Comparison of ENCODE assay signal across 9 mouse cellular contexts in the genomic region with DNA sequence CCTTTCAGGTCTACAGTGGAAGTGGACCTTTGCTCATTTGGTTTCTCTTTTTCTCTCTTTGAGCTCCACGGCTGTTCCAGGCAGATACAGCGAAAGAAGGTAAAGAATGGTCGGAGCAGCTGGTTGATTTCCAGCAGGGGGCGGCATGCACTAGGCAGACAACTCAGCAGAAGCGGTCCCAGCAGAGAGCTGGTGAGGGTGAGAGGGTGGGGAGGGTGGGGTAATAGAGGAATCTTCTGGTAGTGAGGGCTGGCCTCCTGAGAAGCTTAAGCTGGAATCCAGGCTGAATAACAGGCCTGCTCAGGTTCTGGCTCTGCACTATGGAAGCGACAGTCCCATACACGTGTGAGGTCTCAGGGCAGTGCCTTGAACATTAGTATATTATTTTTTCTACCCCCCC. TPM values are rescaled to one million over a fixed set of nuclear protein-coding genes. Genes with fewer than 3 reads are reported as not detected.
DNase-seq lines count a peak whose midpoint lies in the region; ATAC-seq and TF ChIP-seq lines count a peak whose summit lies in the region.
"Had no signal": no experiment of that assay in that cellular context is flagged by ENCODE, and none has a peak within 500 bp of the region (broad histone marks: within the 10 kb centered on the region; RNA-seq: fewer than 3 reads in every experiment).

No protein-coding gene starts in this region.

- peak; percentile 35 for DNase-seq in lung, embryonic 14.5 days
- DNase-seq in lung, postnatal 36 days, result no peak
- DNase-seq in embryo, embryonic 11.5 days (ENCODE audit: low read depth, low spot score), result peak; percentile 32
- DNase-seq in gastrocnemius, postnatal 10 days, result no peak

- H3K4me3 ChIP-seq in lung, embryonic 14.5 days (ENCODE audit: low read depth, low read length), result no peak overlapping the region
- no peak overlapping the region for H3K4me3 ChIP-seq in hindbrain, embryonic 15.5 days
- no peak overlapping the region for H3K4me3 ChIP-seq in neural tube, embryonic 14.5 days (ENCODE audit: low read depth, low read length)
- H3K4me3 ChIP-seq: embryonic facial prominence, embryonic 15.5 days had no signal

- no peaks in the 10 kb centered on the region for H3K4me1 ChIP-seq in lung, embryonic 14.5 days (ENCODE audit: insufficient read depth)
- H3K4me1 ChIP-seq in hindbrain, embryonic 15.5 days (replicated peaks), result 0 out of 2 replicates have a peak, but pooled peaks cover 6% of the 10 kb centered on the region
- H3K4me1 ChIP-seq in neural tube, embryonic 14.5 days (ENCODE audit: control insufficient read depth, insufficient read depth, low read length), result no peaks in the 10 kb centered on the region
- H3K4me1 ChIP-seq: embryonic facial prominence, embryonic 15.5 days had no signal

- H3K9ac ChIP-seq in lung, embryonic 14.5 days, result no peak overlapping the region
- no peak overlapping the region for H3K9ac ChIP-seq in hindbrain, embryonic 15.5 days
- H3K9ac ChIP-seq in neural tube, embryonic 14.5 days (replicated peaks; ENCODE audit: low read depth, low read length), result no peak overlapping the region
- H3K9ac ChIP-seq: embryonic facial prominence, embryonic 15.5 days had no signal

- no peaks in the 10 kb centered on the region for H3K27me3 ChIP-seq in lung, embryonic 14.5 days (ENCODE audit: insufficient read depth, low read length)
- H3K27me3 ChIP-seq in hindbrain, embryonic 15.5 days, result no peaks in the 10 kb centered on the region
- H3K27me3 ChIP-seq in neural tube, embryonic 14.5 days (ENCODE audit: control insufficient read depth, insufficient read depth, low read length), result no peaks in the 10 kb centered on the region
- H3K27me3 ChIP-seq: embryonic facial prominence, embryonic 15.5 days had no signal

- H3K27ac ChIP-seq in lung, embryonic 14.5 days (ENCODE audit: low read depth), result no peak overlapping the region
- H3K27ac ChIP-seq in hindbrain, embryonic 15.5 days (replicated peaks), result no peak overlapping the region
- no peak overlapping the region for H3K27ac ChIP-seq in neural tube, embryonic 14.5 days (ENCODE audit: low read depth, low read length)
- H3K27ac ChIP-seq: embryonic facial prominence, embryonic 15.5 days had no signal

- no peaks in the 10 kb centered on the region for H3K9me3 ChIP-seq in lung, embryonic 14.5 days (ENCODE audit: low read depth, low read length)
- H3K9me3 ChIP-seq in hindbrain, embryonic 15.5 days, result no peaks in the 10 kb centered on the region
- H3K9me3 ChIP-seq in neural tube, embryonic 14.5 days (ENCODE audit: control insufficient read depth, low read length), result no peaks in the 10 kb centered on the region
- H3K9me3 ChIP-seq: embryonic facial prominence, embryonic 15.5 days had no signal

- 36% methylated on average over 7 of the region's 7 CpGs for WGBS in lung, embryonic 14.5 days
- WGBS in hindbrain, embryonic 15.5 days, result 38% methylated on average over 7 of the region's 7 CpGs
- 34% methylated on average over 7 of the region's 7 CpGs for WGBS in neural tube, embryonic 14.5 days

- peak; percentile 63; the same call in 1 of the 2 replicates for ATAC-seq in lung, embryonic 14.5 days (ENCODE audit: insufficient read depth)
- ATAC-seq in hindbrain, embryonic 15.5 days (ENCODE audit: low FRiP score, low read depth), result peak; percentile 57
- ATAC-seq in neural tube, embryonic 14.5 days (ENCODE audit: low read depth), result peak; percentile 63; the same call in 1 of the 2 replicates
- no peak for ATAC-seq in CD4-positive, CD25-positive, alpha-beta regulatory T cell, adult 4 months

- H3K36me3 ChIP-seq in lung, embryonic 14.5 days (ENCODE audit: insufficient read depth), result no peaks in the 10 kb centered on the region
- no peaks in the 10 kb centered on the region for H3K36me3 ChIP-seq in hindbrain, embryonic 15.5 days
- no peaks in the 10 kb centered on the region for H3K36me3 ChIP-seq in neural tube, embryonic 14.5 days (ENCODE audit: control insufficient read depth, insufficient read depth, low read length)
- H3K36me3 ChIP-seq: embryonic facial prominence, embryonic 15.5 days had no signal

- no peak overlapping the region for H3K4me2 ChIP-seq in lung, embryonic 14.5 days
- H3K4me2 ChIP-seq in hindbrain, embryonic 15.5 days, result no peak overlapping the region
- no peak overlapping the region for H3K4me2 ChIP-seq in neural tube, embryonic 14.5 days (ENCODE audit: low read depth, low read length)
- H3K4me2 ChIP-seq: embryonic facial prominence, embryonic 15.5 days had no signal

- peak; percentile 53 for TF ChIP-seq CTCF in lung, embryonic 14.5 days (IDR thresholded peaks at IDR 0.05; ENCODE audit: low read depth)

RNA-seq across cellular contexts. Expression of gene Otol1, which starts 3.5 kb away (rescaled TPM):
- not detected in 2 replicates for polyA plus RNA-seq in lung, embryonic 14.5 days (2014; fragmentation: Nextera tagmentation; extraction: Ambion mirVana)
- not detected in 2 replicates for polyA plus RNA-seq in hindbrain, embryonic 15.5 days (2015; fragmentation: Nextera tagmentation; extraction: Ambion mirVana)
- polyA plus RNA-seq in neural tube, embryonic 14.5 days (2014; fragmentation: Nextera tagmentation; extraction: Ambion mirVana), result not detected in 2 replicates
- not detected for total RNA-seq in gastrocnemius, postnatal 10 days (2021)
- not detected for polyA plus RNA-seq in CD4-positive, CD25-positive, alpha-beta regulatory T cell, adult 4 months (2017; shearing (Covaris generic))
- polyA plus RNA-seq: embryonic facial prominence, embryonic 15.5 days; liver, embryonic 16.5 days had no signal

Comparison
In these comparisons a context has a peak if more than half of its experiments do, and no peak if none do; other contexts are left out.
1. DNase-seq: peak in lung, embryonic 14.5 days (single experiment) and embryo, embryonic 11.5 days (single experiment); none in lung, postnatal 36 days (single experiment) and gastrocnemius, postnatal 10 days (single experiment).